Mouse (Mus musculus): ENCODE data around the gene Rnf38. TPM values are rescaled to one million over a fixed set of nuclear protein-coding genes. Genes with fewer than 3 reads are reported as not detected.

The Rnf38 gene
- polyA plus RNA-seq, 1 experiment from 2014 or later = 22.2 TPM

- H3K27me3 ChIP-seq = no peaks in the 10 kb centered on the region
- H3K4me3 ChIP-seq (replicated peaks) = no peak overlapping the region
- H3K9me3 ChIP-seq (replicated peaks) = no peaks in the 10 kb centered on the region
- no peak for ATAC-seq (replicated peaks; ENCODE audit: low FRiP score)
- H3K27ac ChIP-seq = no peak overlapping the region
- H3K9ac ChIP-seq = no peak overlapping the region
- 84% methylated on average over 7 of the region's 7 CpGs for WGBS
- H3K36me3 ChIP-seq = no peaks in the 10 kb centered on the region
- no peak overlapping the region for H3K4me2 ChIP-seq
- H3K4me1 ChIP-seq = no peaks in the 10 kb centered on the region
Observed at GRCm38 (mm10) chr4:44078358-44078933, 155.1 kb downstream of the Rnf38 start.

Small RNA genes lying within 50 kb of the gene (microRNA-seq; reads per million reads assigned to microRNA genes)
- not detected for gene Mir5106

Other genes starting within 250 kb of the Rnf38 start
- gene Clta, start 229.3 kb downstream of the Rnf38 start, polyA plus RNA-seq (2015; fragmentation: Nextera tagmentation; extraction: Ambion mirVana) = 231 and 236 TPM in 2 replicates
- gene Gne, start 149.6 kb downstream of the Rnf38 start, polyA plus RNA-seq (2015; fragmentation: Nextera tagmentation; extraction: Ambion mirVana) = 22.5 and 25.3 TPM in 2 replicates
- 47.9 and 49.5 TPM in 2 replicates for gene Melk, start 67.1 kb upstream of the Rnf38 start, polyA plus RNA-seq (2015; fragmentation: Nextera tagmentation; extraction: Ambion mirVana)

All from kidney, embryonic 15.5 days (tissue).